17 mouse cellular contexts compared by ENCODE assay signal in the genomic region with DNA sequence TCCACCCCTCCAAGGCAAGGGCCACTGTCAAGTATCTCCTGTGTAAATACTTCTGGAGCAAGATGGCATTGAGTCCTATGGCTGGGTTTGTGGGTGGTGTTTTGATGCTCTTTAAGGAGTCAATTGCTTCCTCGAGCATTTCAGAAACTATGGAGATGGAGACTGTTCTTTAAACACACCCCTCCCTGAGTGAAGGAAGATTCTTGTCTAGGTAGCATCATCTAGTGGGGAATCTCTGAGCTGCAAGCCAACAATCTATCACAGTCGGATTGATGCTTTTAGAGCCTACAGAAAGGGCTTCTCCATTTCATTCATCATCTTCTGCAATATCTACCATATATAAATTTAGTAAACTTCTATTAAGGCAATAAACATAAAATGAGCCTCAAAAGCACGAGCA.
DNase-seq lines count a peak whose midpoint lies in the region; ATAC-seq and TF ChIP-seq lines count a peak whose summit lies in the region.
"Had no signal": no experiment of that assay in that cellular context is flagged by ENCODE, and none has a peak within 500 bp of the region (broad histone marks: within the 10 kb centered on the region; RNA-seq: fewer than 3 reads in every experiment).

No protein-coding gene starts in this region.

- peak; percentile 4 for TF ChIP-seq RAD21 in MEL (IDR thresholded peaks at IDR 0.05; ENCODE audit: low read depth, low read length)

- no peak overlapping the region for H3K4me2 ChIP-seq in heart, postnatal 0 days (ENCODE audit: low read depth, low read length)
- no peak overlapping the region for H3K4me2 ChIP-seq in liver, postnatal 0 days (ENCODE audit: low read depth, low read length)
- H3K4me2 ChIP-seq in liver, embryonic 12.5 days = no peak overlapping the region

- no peak for ATAC-seq in heart, postnatal 0 days (ENCODE audit: insufficient read depth, low read depth)
- ATAC-seq in liver, postnatal 0 days = no peak
- ATAC-seq in liver, embryonic 12.5 days = no peak

- no peak for TF ChIP-seq EP300 in heart, postnatal 0 days (IDR thresholded peaks at IDR 0.05; ENCODE audit: low read depth)
- TF ChIP-seq EP300 in liver, postnatal 0 days (IDR thresholded peaks at IDR 0.05; ENCODE audit: low read depth) = no peak
- TF ChIP-seq EP300 in MEL (IDR thresholded peaks at IDR 0.05; ENCODE audit: low read depth in 1 of 2, low read length in 2 of 2) = no peak

- H3K9ac ChIP-seq in heart, postnatal 0 days (replicated peaks; ENCODE audit: low read depth, low read length) = no peak overlapping the region
- no peak overlapping the region for H3K9ac ChIP-seq in liver, postnatal 0 days (replicated peaks)
- H3K9ac ChIP-seq in liver, embryonic 12.5 days = no peak overlapping the region
- H3K9ac ChIP-seq in MEL (ENCODE audit: control insufficient read depth, low read depth, low read length, poor library complexity, severe bottlenecking) = no peak overlapping the region
- H3K9ac ChIP-seq: liver, embryonic 14.5 days had no signal

- no peaks in the 10 kb centered on the region for H3K9me3 ChIP-seq in heart, postnatal 0 days (replicated peaks; ENCODE audit: control insufficient read depth, low read length)
- H3K9me3 ChIP-seq in liver, postnatal 0 days (ENCODE audit: low read length) = no peaks in the 10 kb centered on the region
- no peaks in the 10 kb centered on the region for H3K9me3 ChIP-seq in liver, embryonic 12.5 days (replicated peaks)
- H3K9me3 ChIP-seq in MEL (replicated peaks; ENCODE audit: insufficient read depth, low read length) = no peaks in the 10 kb centered on the region
- H3K9me3 ChIP-seq: heart, embryonic 10.5 days; limb, embryonic 10.5 days had no signal

- H3K4me3 ChIP-seq in heart, postnatal 0 days (ENCODE audit: low read depth, low read length) = no peak overlapping the region
- no peak overlapping the region for H3K4me3 ChIP-seq in liver, postnatal 0 days (ENCODE audit: low read depth, low read length)
- no peak overlapping the region for H3K4me3 ChIP-seq in liver, embryonic 12.5 days
- H3K4me3 ChIP-seq in MEL (ENCODE audit: control insufficient read depth in 1 of 2, insufficient read depth in 1 of 2, low read depth in 2 of 2, low read length in 2 of 2) = no peak overlapping the region
- H3K4me3 ChIP-seq: gastrocnemius, adult 2 months; heart, embryonic 10.5 days; limb, embryonic 10.5 days had no signal

- 58% methylated on average over 3 of the region's 3 CpGs for WGBS in heart, postnatal 0 days
- WGBS in liver, postnatal 0 days (ENCODE audit: insufficient replicate concordance) = 70% methylated on average over 3 of the region's 3 CpGs
- WGBS in liver, embryonic 12.5 days (ENCODE audit: insufficient replicate concordance) = 61% methylated on average over 3 of the region's 3 CpGs

- H3K4me1 ChIP-seq in heart, postnatal 0 days (ENCODE audit: control insufficient read depth, insufficient read depth) = no peaks in the 10 kb centered on the region
- H3K4me1 ChIP-seq in liver, postnatal 0 days (ENCODE audit: insufficient read depth) = no peaks in the 10 kb centered on the region
- H3K4me1 ChIP-seq in liver, embryonic 12.5 days = peaks cover 17% of the 10 kb centered on the region
- H3K4me1 ChIP-seq in MEL (ENCODE audit: control insufficient read depth in 1 of 2, insufficient read depth in 2 of 2, low read length in 2 of 2) = peaks cover 15 to 22% of the 10 kb centered on the region in 2 experiments
- H3K4me1 ChIP-seq: limb, embryonic 10.5 days had no signal

- H3K36me3 ChIP-seq in heart, postnatal 0 days (replicated peaks; ENCODE audit: control insufficient read depth, insufficient read depth, low read length) = no peaks in the 10 kb centered on the region
- no peaks in the 10 kb centered on the region for H3K36me3 ChIP-seq in liver, postnatal 0 days (replicated peaks; ENCODE audit: insufficient read depth, low read length)
- H3K36me3 ChIP-seq in liver, embryonic 12.5 days = no peaks in the 10 kb centered on the region
- H3K36me3 ChIP-seq in MEL (ENCODE audit: control insufficient read depth in 1 of 2, insufficient read depth in 2 of 2, low read length in 2 of 2) = peaks cover 0 to 20% of the 10 kb centered on the region in 2 experiments; a peak in 2 of 4 replicates
- H3K36me3 ChIP-seq: heart, embryonic 10.5 days; limb, embryonic 10.5 days had no signal

- H3K79me2 ChIP-seq in MEL (ENCODE audit: control insufficient read depth, insufficient read depth, low read length, poor library complexity) = no peaks in the 10 kb centered on the region

- no peaks in the 10 kb centered on the region for H3K27me3 ChIP-seq in heart, postnatal 0 days (ENCODE audit: control insufficient read depth, insufficient read depth, low read length)
- no peaks in the 10 kb centered on the region for H3K27me3 ChIP-seq in liver, postnatal 0 days (ENCODE audit: insufficient read depth, low read length)
- no peaks in the 10 kb centered on the region for H3K27me3 ChIP-seq in liver, embryonic 12.5 days (replicated peaks)
- no peaks in the 10 kb centered on the region for H3K27me3 ChIP-seq in MEL (ENCODE audit: control insufficient read depth in 1 of 2, insufficient read depth in 2 of 2, low read length in 2 of 2)

- no peak overlapping the region for H3K27ac ChIP-seq in heart, postnatal 0 days (ENCODE audit: low read depth)
- H3K27ac ChIP-seq in liver, postnatal 0 days (ENCODE audit: low read depth) = no peak overlapping the region
- no peak overlapping the region for H3K27ac ChIP-seq in liver, embryonic 12.5 days
- no peak overlapping the region for H3K27ac ChIP-seq in MEL (ENCODE audit: control insufficient read depth, low read depth, low read length)
- H3K27ac ChIP-seq: gastrocnemius, adult 2 months; heart, embryonic 10.5 days; limb, embryonic 10.5 days; liver, embryonic 14.5 days; macrophage had no signal

- DNase-seq in heart, postnatal 0 days (ENCODE audit: low spot score) = no peak
- no peak for DNase-seq in heart, postnatal 4 days
- no peak for DNase-seq in liver, postnatal 0 days
- DNase-seq in MEL (ENCODE audit: low read depth, low spot score) = no peak
- peak; percentile 52 for DNase-seq in brain, embryonic 14.5 days (ENCODE audit: low read depth)
- no peak for DNase-seq in yolk sac, embryonic 10.5 days (ENCODE audit: low spot score)
- DNase-seq: cerebellum, adult 9-10 months; gastrocnemius, adult 2 months; heart, postnatal 36 days; kidney, adult 11 months; kidney, postnatal 4 days; thymus, postnatal 14 days had no signal

- TF ChIP-seq POLR2A in MEL (IDR thresholded peaks at IDR 0.05; ENCODE audit: control insufficient read depth in 1 of 2, insufficient read depth in 1 of 2, low read depth in 1 of 2, low read length in 2 of 2, poor library complexity in 1 of 2) = no peak
- no peak for TF ChIP-seq POLR2A in brain, embryonic 14.5 days (IDR thresholded peaks at IDR 0.05; ENCODE audit: borderline replicate concordance, extremely low read depth, insufficient read depth, insufficient read length, poor library complexity, severe bottlenecking)

- TF ChIP-seq CTCF in heart, postnatal 0 days (IDR thresholded peaks at IDR 0.05; ENCODE audit: low read depth) = 0 out of 2 replicates have a peak, but pooled peaks have one; percentile 2
- TF ChIP-seq CTCF in liver, postnatal 0 days (IDR thresholded peaks at IDR 0.05; ENCODE audit: low read depth) = peak; percentile 18; the same call in 1 of the 2 replicates
- no peak for TF ChIP-seq CTCF in MEL (IDR thresholded peaks at IDR 0.05 in 2 of 3, conservative IDR thresholded peaks at IDR 0.05 in 1 of 3; ENCODE audit: control insufficient read depth in 1 of 3, insufficient read depth in 1 of 3, low read depth in 2 of 3, low read length in 3 of 3, poor library complexity in 1 of 3, severe bottlenecking in 1 of 3)
- TF ChIP-seq CTCF in brain, embryonic 14.5 days (IDR thresholded peaks at IDR 0.05; ENCODE audit: borderline replicate concordance, extremely low read depth, insufficient read depth, insufficient read length) = peak; percentile 34; the same call in 1 of the 2 replicates

TF ChIP-seq in MEL, 35 proteins besides CTCF, POLR2A, EP300 and RAD21:
- TF ChIP-seq NELFE (IDR thresholded peaks at IDR 0.05; ENCODE audit: low read depth, low read length) = no peak
- TF ChIP-seq USF1 (IDR thresholded peaks at IDR 0.05; ENCODE audit: low read depth, low read length) = no peak
- no peak for TF ChIP-seq POLR2AphosphoS2 (IDR thresholded peaks at IDR 0.05; ENCODE audit: low read length)
- no peak for TF ChIP-seq ZKSCAN1 (IDR thresholded peaks at IDR 0.05; ENCODE audit: low read depth, low read length)
- no peak for TF ChIP-seq ZNF384 (IDR thresholded peaks at IDR 0.05; ENCODE audit: low read depth, low read length)
- TF ChIP-seq MXI1 (IDR thresholded peaks at IDR 0.05; ENCODE audit: low read depth, low read length) = no peak
- TF ChIP-seq POLR2AphosphoS5 (IDR thresholded peaks at IDR 0.05; ENCODE audit: borderline replicate concordance, low read depth, low read length) = no peak
- TF ChIP-seq NRF1 (IDR thresholded peaks at IDR 0.05; ENCODE audit: insufficient read depth, low read depth, low read length, poor library complexity, severe bottlenecking) = no peak
- TF ChIP-seq RCOR1 (IDR thresholded peaks at IDR 0.05; ENCODE audit: low read depth, low read length) = no peak
- TF ChIP-seq CHD2 (IDR thresholded peaks at IDR 0.05; ENCODE audit: low read length) = no peak
- no peak for TF ChIP-seq E2F4 (IDR thresholded peaks at IDR 0.05; ENCODE audit: borderline replicate concordance, low read depth, low read length)
- TF ChIP-seq MEF2A (IDR thresholded peaks at IDR 0.05; ENCODE audit: extremely low read depth, insufficient replicate concordance, low read depth, low read length, poor library complexity, severe bottlenecking) = no peak

Comparison
In these comparisons a context has a peak if more than half of its experiments do, and no peak if none do; other contexts are left out.
1. CTCF ChIP-seq: peak in heart, postnatal 0 days (single experiment), liver, postnatal 0 days (single experiment) and brain, embryonic 14.5 days (single experiment); none in MEL (0 of 3).